Mouse (Mus musculus) MEL (cell line): ENCODE results near the gene Them5. TPM values are rescaled to one million over a fixed set of nuclear protein-coding genes. Genes with fewer than 3 reads are reported as not detected.

Experiments used
- DNase-seq: peaks from one replicate; pipeline ENCODE4 v3.0.0; 2011; ENCODE audit warnings: low read depth, low spot score
- H3K27ac ChIP-seq: 2 replicates; pipeline ENCODE4 v1.5.1; 2012; ENCODE audit warnings: low read depth, mild to moderate bottlenecking, control low read depth, low read length, moderate library complexity; ENCODE audit not compliant: control insufficient read depth
- H3K27me3 ChIP-seq, 2 experiments: fragments of 150-350 bp in 1 of 2; sonication (generic) in 1 of 2; 2 replicates each; pipeline ENCODE4 v1.6.1; 2012; ENCODE audit warnings: low read length in 2 of 2, mild to moderate bottlenecking in 2 of 2, improper control_type of control experiment in 1 of 2, moderate library complexity in 1 of 2; ENCODE audit not compliant: insufficient read depth in 2 of 2, control insufficient read depth in 1 of 2
- H3K36me3 ChIP-seq, 2 experiments: 2 replicates each; pipeline ENCODE4 v1.6.1; 2012 to 2014; ENCODE audit warnings: low read length in 2 of 2, improper control_type of control experiment in 1 of 2, inconsistent platforms in 1 of 2, mild to moderate bottlenecking in 1 of 2; ENCODE audit not compliant: insufficient read depth in 2 of 2, control insufficient read depth in 1 of 2
- H3K4me1 ChIP-seq, 2 experiments: fragments of 150-350 bp in 1 of 2; sonication (generic) in 1 of 2; 2 replicates each; pipeline ENCODE4 v1.6.1; 2012; ENCODE audit warnings: low read length in 2 of 2, improper control_type of control experiment in 1 of 2, mild to moderate bottlenecking in 1 of 2; ENCODE audit not compliant: insufficient read depth in 2 of 2, control insufficient read depth in 1 of 2
- H3K4me3 ChIP-seq, 2 experiments: fragments of 150-350 bp in 1 of 2; sonication (generic) in 1 of 2; 2 replicates each; pipeline ENCODE4 v1.5.1; 2012; ENCODE audit warnings: low read depth in 2 of 2, low read length in 2 of 2, mild to moderate bottlenecking in 2 of 2, moderate library complexity in 2 of 2, control low read depth in 1 of 2, improper control_type of control experiment in 1 of 2; ENCODE audit not compliant: control insufficient read depth in 1 of 2, insufficient read depth in 1 of 2
- H3K79me2 ChIP-seq: 2 replicates; pipeline ENCODE4 v1.6.1; 2012; ENCODE audit warnings: mild to moderate bottlenecking, low read length, moderate library complexity; ENCODE audit not compliant: control insufficient read depth, poor library complexity, insufficient read depth
- H3K9ac ChIP-seq: 2 replicates; pipeline ENCODE4 v1.6.1; 2012; ENCODE audit warnings: low read depth, mild to moderate bottlenecking, control low read depth, low read length, moderate library complexity; ENCODE audit not compliant: control insufficient read depth, poor library complexity, severe bottlenecking
- H3K9me3 ChIP-seq: fragments of 150-350 bp; sonication (generic); replicated peaks from 2 replicates; pipeline ENCODE4 v1.6.1; 2012; ENCODE audit warnings: mild to moderate bottlenecking, low read length, improper control_type of control experiment, moderate library complexity; ENCODE audit not compliant: insufficient read depth
- BHLHE40 ChIP-seq: IDR thresholded peaks from 2 replicates; pipeline ENCODE4 v1.6.1; 2012; ENCODE audit warnings: low read depth, mild to moderate bottlenecking, inconsistent platforms, low read length, improper control_type of control experiment, borderline replicate concordance
- CTCF ChIP-seq, 3 experiments: IDR thresholded peaks in 2 of 3; conservative IDR thresholded peaks in 1 of 3; 2 replicates each; pipeline ENCODE4 v1.5.1; 2011 to 2012; ENCODE audit warnings: low read length in 3 of 3, low read depth in 2 of 3, mild to moderate bottlenecking in 2 of 3, improper control_type of control experiment in 1 of 3, inconsistent platforms in 1 of 3, mixed read lengths in 1 of 3, moderate library complexity in 1 of 3; ENCODE audit not compliant: control insufficient read depth in 1 of 3, insufficient read depth in 1 of 3, poor library complexity in 1 of 3, severe bottlenecking in 1 of 3
- ETS1 ChIP-seq: IDR thresholded peaks from 2 replicates; pipeline ENCODE4 v1.6.1; 2012; ENCODE audit warnings: low read depth, mild to moderate bottlenecking, inconsistent platforms, low read length, improper control_type of control experiment, moderate library complexity
- JUND ChIP-seq: IDR thresholded peaks from 2 replicates; pipeline ENCODE4 v1.6.1; 2011; ENCODE audit warnings: low read depth, mild to moderate bottlenecking, improper control_type of control experiment, low read length
- KAT2A ChIP-seq: conservative IDR thresholded peaks from 2 replicates; pipeline ENCODE4 v1.6.1; 2012; ENCODE audit warnings: low read depth, low read length, improper control_type of control experiment, inconsistent platforms
- MAFK ChIP-seq: IDR thresholded peaks from 2 replicates; pipeline ENCODE4 v1.6.1; 2011; ENCODE audit warnings: low read depth, mild to moderate bottlenecking, low read length, improper control_type of control experiment, borderline replicate concordance
- MAX ChIP-seq: IDR thresholded peaks from 2 replicates; pipeline ENCODE4 v1.6.1; 2011; ENCODE audit warnings: low read length, improper control_type of control experiment
- MYB ChIP-seq: IDR thresholded peaks from 2 replicates; pipeline ENCODE4 v1.6.1; 2011; ENCODE audit warnings: mild to moderate bottlenecking, low read depth, low read length, improper control_type of control experiment
- NELFE ChIP-seq: IDR thresholded peaks from 2 replicates; pipeline ENCODE4 v1.6.1; 2011; ENCODE audit warnings: low read depth, low read length, improper control_type of control experiment
- RCOR1 ChIP-seq: IDR thresholded peaks from 2 replicates; pipeline ENCODE4 v1.6.1; 2012; ENCODE audit warnings: low read depth, mild to moderate bottlenecking, inconsistent platforms, low read length, improper control_type of control experiment
- SIN3A ChIP-seq: IDR thresholded peaks from 2 replicates; pipeline ENCODE4 v1.6.1; 2012; ENCODE audit warnings: low read length, improper control_type of control experiment, inconsistent platforms
- TCF12 ChIP-seq: IDR thresholded peaks from 2 replicates; pipeline ENCODE4 v1.6.1; 2014; ENCODE audit warnings: low read depth, mild to moderate bottlenecking, inconsistent platforms, low read length, improper control_type of control experiment, moderate library complexity
- UBTF ChIP-seq: IDR thresholded peaks from 2 replicates; pipeline ENCODE4 v1.6.1; 2012; ENCODE audit warnings: low read depth, mild to moderate bottlenecking, inconsistent platforms, low read length, improper control_type of control experiment, moderate library complexity, borderline replicate concordance; ENCODE audit not compliant: insufficient read depth
- USF1 ChIP-seq: IDR thresholded peaks from 2 replicates; pipeline ENCODE4 v1.6.1; 2014; ENCODE audit warnings: low read depth, mild to moderate bottlenecking, inconsistent platforms, low read length, improper control_type of control experiment, moderate library complexity
- ZC3H11A ChIP-seq: IDR thresholded peaks from 2 replicates; pipeline ENCODE4 v1.6.1; 2012; ENCODE audit warnings: low read depth, mild to moderate bottlenecking, inconsistent platforms, low read length, improper control_type of control experiment
- ZMIZ1 ChIP-seq: IDR thresholded peaks from 2 replicates; pipeline ENCODE4 v1.6.1; 2012; ENCODE audit warnings: low read depth, mild to moderate bottlenecking, inconsistent platforms, low read length, improper control_type of control experiment, moderate library complexity
- polyA plus RNA-seq, 2 experiments: library from polyadenylated mRNA; stranded (reverse) in 1 of 2; unstranded in 1 of 2; fragments of >175 nt in 1 of 2; fragments of >200 nt in 1 of 2; gene quantifications; 2 replicates each; pipeline versions ENCODE4 v1.2.1 to v1.2.4; 2012; ENCODE audit warnings: low replicate concordance in 2 of 2, low read depth in 1 of 2; ENCODE audit not compliant: insufficient read length in 2 of 2, insufficient read depth in 1 of 2, missing spikeins in 1 of 2
- total RNA-seq: library from RNA; depleted of rRNA; stranded (reverse); fragments of 300-350 nt; gene quantifications from 2 replicates; pipeline ENCODE4 v1.2.3, GENCODE M21; 2012

Them5 gene
- total and polyA plus RNA-seq, 3 experiments: not detected

- H3K27ac ChIP-seq: no peak overlapping the region
- H3K79me2 ChIP-seq: no peaks in the 10 kb centered on the region
- no peak for DNase-seq
- no peaks in the 10 kb centered on the region for H3K4me1 ChIP-seq
- TF ChIP-seq RCOR1 (no peak), MAX (no peak), BHLHE40 (no peak), MAFK (no peak), ETS1 (no peak), CTCF (IDR thresholded peaks at IDR 0.05 in 2 of 3, conservative IDR thresholded peaks at IDR 0.05 in 1 of 3; ENCODE audit: control insufficient read depth in 1 of 3, insufficient read depth in 1 of 3, low read depth in 2 of 3, low read length in 3 of 3, poor library complexity in 1 of 3, severe bottlenecking in 1 of 3) (no peak), JUND (no peak), KAT2A (no peak)
- TF ChIP-seq, all 39 proteins: peak for 0
- Histone ChIP-seq H3K9ac (no peak overlapping the region), H3K4me3 (no peak overlapping the region), H3K9me3 (no peaks in the 10 kb centered on the region), H3K27me3 (peaks cover 0 to 3% of the 10 kb centered on the region in 2 experiments; a peak in 2 of 4 replicates), H3K36me3 (no peaks in the 10 kb centered on the region)
Observed at GRCm38 (mm10) chr3:94379831-94380510, 38.1 kb downstream of the Them5 start.

DNA sequence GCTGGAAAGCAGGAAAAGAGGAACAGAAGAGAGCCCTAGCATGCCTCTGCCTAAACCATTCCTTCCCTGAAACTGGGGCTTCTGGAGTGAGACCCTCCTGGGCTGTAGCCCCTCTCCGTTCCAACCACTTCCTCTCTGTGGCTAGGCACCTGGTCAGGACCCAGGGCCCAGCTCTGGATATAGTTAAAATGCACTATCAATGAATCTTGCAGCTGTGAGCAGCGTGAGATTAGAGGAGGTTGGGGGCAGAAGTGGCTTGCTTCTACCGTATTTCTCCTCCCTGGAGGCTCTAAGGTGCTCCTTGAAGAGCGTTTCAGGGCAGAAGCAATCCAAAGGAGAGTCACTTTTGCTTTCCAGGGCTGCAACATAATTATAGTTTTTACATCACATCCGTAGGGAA, 40.4 kb downstream of the Them5 start:
- no peak for TF ChIP-seq UBTF
- no peak for TF ChIP-seq NELFE
- no peak for TF ChIP-seq JUND
- TF ChIP-seq ZMIZ1: no peak
- no peak for TF ChIP-seq RCOR1
- no peak for TF ChIP-seq TCF12
- no peak for TF ChIP-seq SIN3A
- TF ChIP-seq MYB: no peak
- no peak for TF ChIP-seq USF1
- no peak for TF ChIP-seq ZC3H11A
- Histone ChIP-seq H3K9me3 (no peaks in the 10 kb centered on the region), H3K27ac (no peak overlapping the region), H3K9ac (no peak overlapping the region), H3K36me3 (no peaks in the 10 kb centered on the region), H3K4me3 (no peak overlapping the region), H3K4me1 (no peaks in the 10 kb centered on the region), H3K79me2 (no peaks in the 10 kb centered on the region), H3K27me3 (peaks cover 0 to 3% of the 10 kb centered on the region in 2 experiments; a peak in 3 of 4 replicates)
- no peak for DNase-seq
